Mouse (Mus musculus): ENCODE data around the gene Mterf1b. TPM values are rescaled to one million over a fixed set of nuclear protein-coding genes. Genes with fewer than 3 reads are reported as not detected.
A peak's percentile ranks its signal among the peaks of the same experiment; 100 is the strongest.

The Mterf1b gene
- total RNA-seq, 2 experiments from 2014 or later = 4.4 to 7.6 TPM

- no peak for DNase-seq (ENCODE audit: low spot score in 2 of 2)
Observed at GRCm38 (mm10) chr5:4232163-4232562, 40.0 kb downstream of the Mterf1b start.

GRCm38 (mm10) chr5:4234505-4234904 is 42.3 kb downstream of the Mterf1b start:
- DNase-seq (ENCODE audit: low spot score in 2 of 2) = peak in 1 of 2 experiments; percentile 16
- intact Hi-C loops (cut with DNase I) = no loop called here

More at GRCm38 (mm10) chr5:4232163-4232562, 40.0 kb downstream of the Mterf1b start:
- intact Hi-C loops (cut with DNase I) = no loop called here

GRCm38 (mm10) chr5:4240120-4240519 is 48.0 kb downstream of the Mterf1b start:
- no peak for DNase-seq (ENCODE audit: low spot score in 2 of 2)
- intact Hi-C loops (cut with DNase I) = no loop called here

DNA sequence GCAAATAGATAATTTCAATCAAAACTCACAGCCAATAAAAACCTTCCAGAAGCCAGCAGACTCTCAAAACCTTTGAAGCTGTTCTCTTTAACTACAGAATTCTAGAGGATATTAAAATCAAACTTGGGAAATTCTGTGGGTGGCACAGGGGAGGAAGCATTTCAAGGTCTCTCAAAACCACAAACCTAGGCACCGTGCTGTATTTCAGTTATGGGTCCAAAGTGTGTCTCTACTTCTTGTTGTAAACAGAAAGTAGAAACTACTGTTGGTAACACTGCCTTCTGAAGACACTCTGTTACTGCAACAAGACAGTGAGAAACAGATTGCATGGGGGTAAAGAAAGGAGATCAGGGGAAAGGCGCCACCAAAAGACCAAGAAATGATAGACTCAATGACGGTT is 52.8 kb downstream of the Mterf1b start:
- no peak for DNase-seq (ENCODE audit: low spot score in 2 of 2)
- intact Hi-C loops (cut with DNase I) = no loop called here

- DNase-seq (ENCODE audit: low spot score in 2 of 2) = no peak
- intact Hi-C loops (cut with DNase I) = no loop called here
Observed at GRCm38 (mm10) chr5:4246095-4246494, 53.9 kb downstream of the Mterf1b start.

Other genes starting within 250 kb of the Mterf1b start
- gene Cyp51, start 87.6 kb upstream of the Mterf1b start, total RNA-seq (2021) = 10 to 100 TPM; 49.6 to 55.1 TPM